Mouse (Mus musculus): ENCODE data around the gene Pcnt. TPM values are rescaled to one million over a fixed set of nuclear protein-coding genes. Genes with fewer than 3 reads are reported as not detected.

Pcnt gene
- polyA plus RNA-seq, 1 experiment from 2014 or later: 5.5 TPM

GRCm38 (mm10) chr10:76439107-76439890 is 3.3 kb downstream of the Pcnt start:
- Histone ChIP-seq H3K36me3 (ENCODE audit: control insufficient read depth, insufficient read depth, low read length) (peaks cover 17% of the 10 kb centered on the region), H3K9ac (ENCODE audit: low read depth, low read length) (no peak overlapping the region), H3K4me3 (ENCODE audit: low read length) (no peak overlapping the region), H3K27me3 (replicated peaks; ENCODE audit: control insufficient read depth, insufficient read depth, low read length) (no peaks in the 10 kb centered on the region), H3K27ac (ENCODE audit: low read depth, low read length) (no peak overlapping the region), H3K4me1 (ENCODE audit: control insufficient read depth, insufficient read depth, low read depth, low read length) (peaks cover 13% of the 10 kb centered on the region), H3K9me3 (ENCODE audit: control insufficient read depth, low read length) (no peaks in the 10 kb centered on the region), H3K4me2 (ENCODE audit: low read length) (no peak overlapping the region)
- no peak for ATAC-seq
- WGBS: 97% methylated on average over 9 of the region's 9 CpGs

- WGBS: 95% methylated on average over 11 of the region's 11 CpGs
- Histone ChIP-seq H3K9me3 (ENCODE audit: control insufficient read depth, low read length) (no peaks in the 10 kb centered on the region), H3K4me2 (ENCODE audit: low read length) (no peak overlapping the region), H3K4me3 (ENCODE audit: low read length) (no peak overlapping the region), H3K9ac (ENCODE audit: low read depth, low read length) (no peak overlapping the region), H3K36me3 (ENCODE audit: control insufficient read depth, insufficient read depth, low read length) (peaks cover 37% of the 10 kb centered on the region), H3K4me1 (ENCODE audit: control insufficient read depth, insufficient read depth, low read depth, low read length) (no peaks in the 10 kb centered on the region), H3K27me3 (replicated peaks; ENCODE audit: control insufficient read depth, insufficient read depth, low read length) (no peaks in the 10 kb centered on the region), H3K27ac (ENCODE audit: low read depth, low read length) (no peak overlapping the region)
- ATAC-seq: no peak
These were observed 8.7 kb downstream of the Pcnt start for GRCm38 (mm10) chr10:76433925-76434324.

GRCm38 (mm10) chr10:76425674-76426073 is 16.9 kb downstream of the Pcnt start:
- WGBS: 96% methylated on average over 7 of the region's 7 CpGs

GRCm38 (mm10) chr10:76416811-76417210 is 25.8 kb downstream of the Pcnt start:
- no peaks in the 10 kb centered on the region for H3K9me3 ChIP-seq (ENCODE audit: control insufficient read depth, low read length)
- no peaks in the 10 kb centered on the region for H3K27me3 ChIP-seq (replicated peaks; ENCODE audit: control insufficient read depth, insufficient read depth, low read length)
- H3K27ac ChIP-seq (ENCODE audit: low read depth, low read length): no peak overlapping the region
- H3K36me3 ChIP-seq (ENCODE audit: control insufficient read depth, insufficient read depth, low read length): peaks cover 35% of the 10 kb centered on the region
- no peak overlapping the region for H3K9ac ChIP-seq (ENCODE audit: low read depth, low read length)
- 84% methylated on average over 12 of the region's 12 CpGs for WGBS
- H3K4me3 ChIP-seq (ENCODE audit: low read length): no peak overlapping the region
- H3K4me2 ChIP-seq (ENCODE audit: low read length): no peak overlapping the region
- no peaks in the 10 kb centered on the region for H3K4me1 ChIP-seq (ENCODE audit: control insufficient read depth, insufficient read depth, low read depth, low read length)
- ATAC-seq: no peak

More at GRCm38 (mm10) chr10:76425674-76426073, 16.9 kb downstream of the Pcnt start:
- no peak overlapping the region for H3K27ac ChIP-seq (ENCODE audit: low read depth, low read length)
- H3K27me3 ChIP-seq (replicated peaks; ENCODE audit: control insufficient read depth, insufficient read depth, low read length): no peaks in the 10 kb centered on the region
- no peak overlapping the region for H3K4me3 ChIP-seq (ENCODE audit: low read length)
- peaks cover 36% of the 10 kb centered on the region for H3K36me3 ChIP-seq (ENCODE audit: control insufficient read depth, insufficient read depth, low read length)
- H3K9ac ChIP-seq (ENCODE audit: low read depth, low read length): no peak overlapping the region
- no peaks in the 10 kb centered on the region for H3K9me3 ChIP-seq (ENCODE audit: control insufficient read depth, low read length)
- ATAC-seq: no peak
- no peaks in the 10 kb centered on the region for H3K4me1 ChIP-seq (ENCODE audit: control insufficient read depth, insufficient read depth, low read depth, low read length)
- no peak overlapping the region for H3K4me2 ChIP-seq (ENCODE audit: low read length)

- H3K4me3 ChIP-seq (ENCODE audit: low read length): no peak overlapping the region
- ATAC-seq: no peak
- no peak overlapping the region for H3K4me2 ChIP-seq (ENCODE audit: low read length)
- no peak overlapping the region for H3K27ac ChIP-seq (ENCODE audit: low read depth, low read length)
- WGBS: 88% methylated on average over 10 of the region's 10 CpGs
- H3K27me3 ChIP-seq (replicated peaks; ENCODE audit: control insufficient read depth, insufficient read depth, low read length): no peaks in the 10 kb centered on the region
- peaks cover 32% of the 10 kb centered on the region for H3K36me3 ChIP-seq (ENCODE audit: control insufficient read depth, insufficient read depth, low read length)
- H3K9ac ChIP-seq (ENCODE audit: low read depth, low read length): no peak overlapping the region
- H3K4me1 ChIP-seq (ENCODE audit: control insufficient read depth, insufficient read depth, low read depth, low read length): no peaks in the 10 kb centered on the region
- H3K9me3 ChIP-seq (ENCODE audit: control insufficient read depth, low read length): no peaks in the 10 kb centered on the region
These were observed 34.1 kb downstream of the Pcnt start for GRCm38 (mm10) chr10:76408520-76408919.

GRCm38 (mm10) chr10:76392596-76392995 is 50.0 kb downstream of the Pcnt start:
- no peak for ATAC-seq
- no peak overlapping the region for H3K27ac ChIP-seq (ENCODE audit: low read depth, low read length)
- H3K4me3 ChIP-seq (ENCODE audit: low read length): no peak overlapping the region
- H3K4me1 ChIP-seq (ENCODE audit: control insufficient read depth, insufficient read depth, low read depth, low read length): no peaks in the 10 kb centered on the region
- WGBS: 93% methylated on average over 12 of the region's 12 CpGs
- no peak overlapping the region for H3K9ac ChIP-seq (ENCODE audit: low read depth, low read length)
- no peaks in the 10 kb centered on the region for H3K27me3 ChIP-seq (replicated peaks; ENCODE audit: control insufficient read depth, insufficient read depth, low read length)
- no peaks in the 10 kb centered on the region for H3K9me3 ChIP-seq (ENCODE audit: control insufficient read depth, low read length)
- peaks cover 12% of the 10 kb centered on the region for H3K36me3 ChIP-seq (ENCODE audit: control insufficient read depth, insufficient read depth, low read length)
- no peak overlapping the region for H3K4me2 ChIP-seq (ENCODE audit: low read length)

GRCm38 (mm10) chr10:76391786-76392185 is 50.8 kb downstream of the Pcnt start:
- no peak overlapping the region for H3K4me2 ChIP-seq (ENCODE audit: low read length)
- H3K4me3 ChIP-seq (ENCODE audit: low read length): no peak overlapping the region
- no peaks in the 10 kb centered on the region for H3K4me1 ChIP-seq (ENCODE audit: control insufficient read depth, insufficient read depth, low read depth, low read length)
- no peaks in the 10 kb centered on the region for H3K9me3 ChIP-seq (ENCODE audit: control insufficient read depth, low read length)
- 86% methylated on average over 9 of the region's 9 CpGs for WGBS
- H3K36me3 ChIP-seq (ENCODE audit: control insufficient read depth, insufficient read depth, low read length): peaks cover 12% of the 10 kb centered on the region
- H3K27ac ChIP-seq (ENCODE audit: low read depth, low read length): no peak overlapping the region
- no peaks in the 10 kb centered on the region for H3K27me3 ChIP-seq (replicated peaks; ENCODE audit: control insufficient read depth, insufficient read depth, low read length)
- H3K9ac ChIP-seq (ENCODE audit: low read depth, low read length): no peak overlapping the region
- ATAC-seq: no peak

- H3K4me2 ChIP-seq (ENCODE audit: low read length): no peak overlapping the region
- H3K36me3 ChIP-seq (ENCODE audit: control insufficient read depth, insufficient read depth, low read length): peaks cover 12% of the 10 kb centered on the region
- H3K27ac ChIP-seq (ENCODE audit: low read depth, low read length): no peak overlapping the region
- H3K4me3 ChIP-seq (ENCODE audit: low read length): no peak overlapping the region
- 99% methylated on average over 9 of the region's 9 CpGs for WGBS
- no peaks in the 10 kb centered on the region for H3K9me3 ChIP-seq (ENCODE audit: control insufficient read depth, low read length)
- H3K4me1 ChIP-seq (ENCODE audit: control insufficient read depth, insufficient read depth, low read depth, low read length): no peaks in the 10 kb centered on the region
- no peaks in the 10 kb centered on the region for H3K27me3 ChIP-seq (replicated peaks; ENCODE audit: control insufficient read depth, insufficient read depth, low read length)
- ATAC-seq: no peak
- no peak overlapping the region for H3K9ac ChIP-seq (ENCODE audit: low read depth, low read length)
These were observed 51.4 kb downstream of the Pcnt start for GRCm38 (mm10) chr10:76391166-76391565.

- 95% methylated on average over 18 of the region's 18 CpGs for WGBS
- no peak overlapping the region for H3K9ac ChIP-seq (ENCODE audit: low read depth, low read length)
- no peak for ATAC-seq
- no peak overlapping the region for H3K27ac ChIP-seq (ENCODE audit: low read depth, low read length)
- no peaks in the 10 kb centered on the region for H3K9me3 ChIP-seq (ENCODE audit: control insufficient read depth, low read length)
- no peaks in the 10 kb centered on the region for H3K27me3 ChIP-seq (replicated peaks; ENCODE audit: control insufficient read depth, insufficient read depth, low read length)
- H3K4me3 ChIP-seq (ENCODE audit: low read length): no peak overlapping the region
- peaks cover 19% of the 10 kb centered on the region for H3K36me3 ChIP-seq (ENCODE audit: control insufficient read depth, insufficient read depth, low read length)
- no peaks in the 10 kb centered on the region for H3K4me1 ChIP-seq (ENCODE audit: control insufficient read depth, insufficient read depth, low read depth, low read length)
- H3K4me2 ChIP-seq (ENCODE audit: low read length): no peak overlapping the region
These were observed 67.6 kb downstream of the Pcnt start for GRCm38 (mm10) chr10:76374981-76375380.
